Mouse (Mus musculus): ENCODE measurements around the gene Fuca1. TPM values are rescaled to one million over a fixed set of nuclear protein-coding genes. Genes with fewer than 3 reads are reported as not detected.

The Fuca1 gene
- polyA plus RNA-seq, 1 experiment = 92.2 TPM

GRCm38 (mm10) chr4:135886184-135886583, 34.4 kb upstream of the Fuca1 start:
- H3K4me1 ChIP-seq (ENCODE audit: control insufficient read depth, insufficient read depth, low read length) = peaks cover 8% of the 10 kb centered on the region; the same call in 1 of the 2 replicates
- H3K4me3 ChIP-seq (ENCODE audit: insufficient read depth, low read length) = no peak overlapping the region
- H3K27ac ChIP-seq (ENCODE audit: insufficient read depth, low read length) = no peak overlapping the region
- TF ChIP-seq POLR2A (IDR thresholded peaks at IDR 0.05; ENCODE audit: low read depth, low read length) (no peak), CTCF (IDR thresholded peaks at IDR 0.05; ENCODE audit: borderline replicate concordance, insufficient read depth, low read length) (no peak)

- TF ChIP-seq CTCF (IDR thresholded peaks at IDR 0.05; ENCODE audit: borderline replicate concordance, insufficient read depth, low read length) (no peak), POLR2A (IDR thresholded peaks at IDR 0.05; ENCODE audit: low read depth, low read length) (no peak)
- H3K4me1 ChIP-seq (ENCODE audit: control insufficient read depth, insufficient read depth, low read length) = peaks cover 5% of the 10 kb centered on the region; the same call in 1 of the 2 replicates
- no peak overlapping the region for H3K27ac ChIP-seq (ENCODE audit: insufficient read depth, low read length)
- H3K4me3 ChIP-seq (ENCODE audit: insufficient read depth, low read length) = no peak overlapping the region
Observed at GRCm38 (mm10) chr4:135888448-135889057, 32.0 kb upstream of the Fuca1 start.

- Histone ChIP-seq H3K4me3 (ENCODE audit: insufficient read depth, low read length) (no peak overlapping the region), H3K4me1 (ENCODE audit: control insufficient read depth, insufficient read depth, low read length) (no peaks in the 10 kb centered on the region), H3K27ac (ENCODE audit: insufficient read depth, low read length) (no peak overlapping the region)
- TF ChIP-seq POLR2A (IDR thresholded peaks at IDR 0.05; ENCODE audit: low read depth, low read length) (no peak), CTCF (IDR thresholded peaks at IDR 0.05; ENCODE audit: borderline replicate concordance, insufficient read depth, low read length) (no peak)
Observed at GRCm38 (mm10) chr4:135889146-135889883, 31.2 kb upstream of the Fuca1 start.

- Histone ChIP-seq H3K27ac (ENCODE audit: insufficient read depth, low read length) (no peak overlapping the region), H3K4me3 (ENCODE audit: insufficient read depth, low read length) (no peak overlapping the region)
- no peak for TF ChIP-seq POLR2A (IDR thresholded peaks at IDR 0.05; ENCODE audit: low read depth, low read length)
- peak; percentile 98 for TF ChIP-seq CTCF (IDR thresholded peaks at IDR 0.05; ENCODE audit: borderline replicate concordance, insufficient read depth, low read length)
Observed at GRCm38 (mm10) chr4:135889884-135890283, 30.7 kb upstream of the Fuca1 start.

GRCm38 (mm10) chr4:135891539-135891938, 29.0 kb upstream of the Fuca1 start:
- H3K4me3 ChIP-seq (ENCODE audit: insufficient read depth, low read length) = no peak overlapping the region
- H3K27ac ChIP-seq (ENCODE audit: insufficient read depth, low read length) = no peak overlapping the region
- TF ChIP-seq POLR2A (IDR thresholded peaks at IDR 0.05; ENCODE audit: low read depth, low read length) (no peak), CTCF (IDR thresholded peaks at IDR 0.05; ENCODE audit: borderline replicate concordance, insufficient read depth, low read length) (no peak)
- no peaks in the 10 kb centered on the region for H3K4me1 ChIP-seq (ENCODE audit: control insufficient read depth, insufficient read depth, low read length)

More at GRCm38 (mm10) chr4:135889884-135890283, 30.7 kb upstream of the Fuca1 start:
- H3K4me1 ChIP-seq (ENCODE audit: control insufficient read depth, insufficient read depth, low read length) = no peaks in the 10 kb centered on the region

- TF ChIP-seq CTCF (IDR thresholded peaks at IDR 0.05; ENCODE audit: borderline replicate concordance, insufficient read depth, low read length) (no peak), POLR2A (IDR thresholded peaks at IDR 0.05; ENCODE audit: low read depth, low read length) (no peak)
- H3K4me1 ChIP-seq (ENCODE audit: control insufficient read depth, insufficient read depth, low read length) = no peaks in the 10 kb centered on the region
- no peak overlapping the region for H3K4me3 ChIP-seq (ENCODE audit: insufficient read depth, low read length)
- no peak overlapping the region for H3K27ac ChIP-seq (ENCODE audit: insufficient read depth, low read length)
Observed at GRCm38 (mm10) chr4:135892884-135893283, 27.7 kb upstream of the Fuca1 start.

- Histone ChIP-seq H3K27ac (ENCODE audit: insufficient read depth, low read length) (no peak within 1 kb of the TSS), H3K4me1 (ENCODE audit: control insufficient read depth, insufficient read depth, low read length) (no peaks in the 10 kb centered on the region), H3K4me3 (ENCODE audit: insufficient read depth, low read length) (no peak within 1 kb of the TSS)
- TF ChIP-seq POLR2A (IDR thresholded peaks at IDR 0.05; ENCODE audit: low read depth, low read length) (no peak), CTCF (IDR thresholded peaks at IDR 0.05; ENCODE audit: borderline replicate concordance, insufficient read depth, low read length) (no peak)
Observed at GRCm38 (mm10) chr4:135895071-135895571, 25.4 kb upstream of the Fuca1 start, which contains the start of gene Cnr2. Cnr2 (plus strand) TSS chr4:135895394.

- Histone ChIP-seq H3K4me1 (ENCODE audit: control insufficient read depth, insufficient read depth, low read length) (no peaks in the 10 kb centered on the region), H3K27ac (ENCODE audit: insufficient read depth, low read length) (no peak overlapping the region), H3K4me3 (ENCODE audit: insufficient read depth, low read length) (no peak overlapping the region)
- TF ChIP-seq POLR2A (IDR thresholded peaks at IDR 0.05; ENCODE audit: low read depth, low read length) (no peak), CTCF (IDR thresholded peaks at IDR 0.05; ENCODE audit: borderline replicate concordance, insufficient read depth, low read length) (no peak)
Observed at GRCm38 (mm10) chr4:135896157-135896556, 24.4 kb upstream of the Fuca1 start.

- H3K4me3 ChIP-seq (ENCODE audit: insufficient read depth, low read length) = no peak overlapping the region
- TF ChIP-seq CTCF (IDR thresholded peaks at IDR 0.05; ENCODE audit: borderline replicate concordance, insufficient read depth, low read length) = no peak
- no peak for TF ChIP-seq POLR2A (IDR thresholded peaks at IDR 0.05; ENCODE audit: low read depth, low read length)
Observed at GRCm38 (mm10) chr4:135898380-135899049, 22.0 kb upstream of the Fuca1 start.

More at GRCm38 (mm10) chr4:135898380-135899049, 22.0 kb upstream of the Fuca1 start:
- no peak overlapping the region for H3K27ac ChIP-seq (ENCODE audit: insufficient read depth, low read length)
- H3K4me1 ChIP-seq (ENCODE audit: control insufficient read depth, insufficient read depth, low read length) = no peaks in the 10 kb centered on the region

Data from embryonic fibroblast, embryonic 13.5 days (primary cell).